Mouse (Mus musculus) G1E (cell line): ENCODE results near the gene Plxnd1.

ENCODE experiments used
- CTCF ChIP-seq: IDR thresholded peaks from 2 replicates; pipeline ENCODE4 v1.5.1; 2012; ENCODE audit warnings: low read depth, low read length, inconsistent platforms, mixed read lengths
- GATA1 ChIP-seq: IDR thresholded peaks from 2 replicates; pipeline ENCODE4 v1.6.1; 2012; ENCODE audit warnings: borderline replicate concordance, low read length, inconsistent platforms, mixed read lengths
- GATA2 ChIP-seq: IDR thresholded peaks from 2 replicates; pipeline ENCODE4 v1.6.1; 2012; ENCODE audit warnings: low read depth, low read length, inconsistent platforms, borderline replicate concordance
- POLR2AphosphoS5 ChIP-seq: IDR thresholded peaks from 2 replicates; pipeline ENCODE4 v1.6.1; 2012; ENCODE audit warnings: low read depth, low read length, inconsistent platforms; ENCODE audit not compliant: insufficient replicate concordance
- TAL1 ChIP-seq: conservative IDR thresholded peaks from 2 replicates; pipeline ENCODE4 v1.6.1; 2012; ENCODE audit warnings: low read depth, low read length, inconsistent platforms, mixed read lengths

GRCm38 (mm10) chr6:115959151-115959691, 35.6 kb downstream of the Plxnd1 start:
- no peak for TF ChIP-seq CTCF
- TF ChIP-seq TAL1: no peak
- TF ChIP-seq GATA1: no peak
- no peak for TF ChIP-seq POLR2AphosphoS5
- TF ChIP-seq GATA2: no peak
